ENCODE assay signal across 8 mouse cellular contexts in the genomic region with DNA sequence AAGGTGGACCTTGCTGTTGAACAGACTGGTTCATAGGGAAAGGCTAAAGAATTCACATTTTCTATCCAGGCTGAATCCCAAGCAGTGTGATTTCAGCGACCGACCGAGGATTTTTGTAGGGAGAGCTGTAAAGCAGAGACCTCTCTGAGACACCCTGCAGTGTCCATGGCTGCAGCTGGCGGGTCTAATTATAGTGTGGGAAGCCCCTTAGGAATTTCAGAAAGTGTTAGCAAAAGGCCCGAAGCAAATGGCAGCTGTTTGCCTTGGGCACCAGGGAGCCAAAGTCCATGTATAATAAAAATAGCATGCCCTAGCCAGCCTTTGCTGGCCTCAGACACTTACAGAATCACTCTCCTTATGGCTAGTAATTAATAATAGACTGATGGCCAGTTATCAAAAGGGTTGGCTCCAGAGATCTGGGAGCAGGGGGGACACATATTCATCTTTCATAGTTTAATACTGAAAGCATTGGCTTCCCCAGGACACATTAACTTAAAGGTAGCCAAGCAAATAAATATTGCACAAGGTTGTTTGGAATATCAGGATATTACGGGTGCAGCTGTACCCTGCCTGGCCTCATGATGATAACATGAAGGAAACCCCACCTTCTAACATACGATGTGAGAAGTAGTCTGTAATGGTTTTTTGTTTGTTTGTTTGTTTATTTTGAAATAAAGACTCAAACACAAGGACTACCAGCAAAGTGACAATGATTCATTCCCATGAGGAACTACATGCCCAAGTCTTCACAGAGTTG.
DNase-seq lines count a peak whose midpoint lies in the region; ATAC-seq and TF ChIP-seq lines count a peak whose summit lies in the region.

No protein-coding gene starts in this region.

- H3K36me3 ChIP-seq in forebrain, embryonic 15.5 days = no peaks in the 10 kb centered on the region
- no peaks in the 10 kb centered on the region for H3K36me3 ChIP-seq in limb, embryonic 10.5 days
- H3K36me3 ChIP-seq in neural tube, embryonic 15.5 days = no peaks in the 10 kb centered on the region

- no peak overlapping the region for H3K9ac ChIP-seq in forebrain, embryonic 15.5 days (replicated peaks)
- H3K9ac ChIP-seq in neural tube, embryonic 15.5 days (replicated peaks) = no peak overlapping the region

- DNase-seq in layer of hippocampus, adult 2 months (ENCODE audit: low spot score in 2 of 2) = no peak
- DNase-seq in layer of hippocampus, adult 8-10 months (ENCODE audit: low spot score in 2 of 2) = no peak
- DNase-seq in limb, embryonic 10.5 days (ENCODE audit: low spot score) = peak; percentile 37
- DNase-seq in adipocyte (ENCODE audit: low spot score) = no peak
- DNase-seq in adrenal gland, postnatal 4 days (ENCODE audit: low spot score in 2 of 2) = no peak

- TF ChIP-seq CTCF in layer of hippocampus, adult 2 months (conservative IDR thresholded peaks at IDR 0.05) = no peak

- no peaks in the 10 kb centered on the region for H3K9me3 ChIP-seq in forebrain, embryonic 15.5 days
- no peaks in the 10 kb centered on the region for H3K9me3 ChIP-seq in limb, embryonic 10.5 days (replicated peaks)
- H3K9me3 ChIP-seq in neural tube, embryonic 15.5 days (replicated peaks) = no peaks in the 10 kb centered on the region

- no peak overlapping the region for H3K4me3 ChIP-seq in layer of hippocampus, adult 2 months
- no peak overlapping the region for H3K4me3 ChIP-seq in forebrain, embryonic 15.5 days
- peak overlapping the region; percentile 17; the same call in 1 of the 2 replicates for H3K4me3 ChIP-seq in limb, embryonic 10.5 days
- H3K4me3 ChIP-seq in neural tube, embryonic 15.5 days (replicated peaks) = no peak overlapping the region

- H3K27me3 ChIP-seq in forebrain, embryonic 15.5 days = no peaks in the 10 kb centered on the region
- no peaks in the 10 kb centered on the region for H3K27me3 ChIP-seq in limb, embryonic 10.5 days (ENCODE audit: low read depth, poor library complexity, severe bottlenecking)
- H3K27me3 ChIP-seq in neural tube, embryonic 15.5 days (replicated peaks) = no peaks in the 10 kb centered on the region

- peak; percentile 32 for ATAC-seq in forebrain, embryonic 15.5 days (replicated peaks)
- peak; percentile 40; the same call in 1 of the 2 replicates for ATAC-seq in neural tube, embryonic 15.5 days (ENCODE audit: low FRiP score)
- ATAC-seq in megakaryocyte, adult 5-6 weeks (ENCODE audit: poor library complexity, severe bottlenecking) = no peak

- H3K4me1 ChIP-seq in forebrain, embryonic 15.5 days = peaks cover 36% of the 10 kb centered on the region
- H3K4me1 ChIP-seq in limb, embryonic 10.5 days = peaks cover 24% of the 10 kb centered on the region
- H3K4me1 ChIP-seq in neural tube, embryonic 15.5 days = peaks cover 24% of the 10 kb centered on the region

- WGBS in forebrain, embryonic 15.5 days = 31% methylated on average over 7 of the region's 7 CpGs
- WGBS in limb, embryonic 10.5 days = 24% methylated on average over 7 of the region's 7 CpGs
- 13% methylated on average over 7 of the region's 7 CpGs for WGBS in neural tube, embryonic 15.5 days

- H3K27ac ChIP-seq in layer of hippocampus, adult 2 months = peak overlapping the region; percentile 23; the same call in 1 of the 2 replicates
- H3K27ac ChIP-seq in forebrain, embryonic 15.5 days (replicated peaks) = peak overlapping the region; percentile 13; the same call in 1 of the 2 replicates
- peak overlapping the region; percentile 42; the same call in 1 of the 2 replicates for H3K27ac ChIP-seq in limb, embryonic 10.5 days
- H3K27ac ChIP-seq in neural tube, embryonic 15.5 days (replicated peaks) = peak overlapping the region; percentile 63

- H3K4me2 ChIP-seq in forebrain, embryonic 15.5 days (replicated peaks) = peak overlapping the region; percentile 29; the same call in 1 of the 2 replicates
- peak overlapping the region; percentile 46 for H3K4me2 ChIP-seq in neural tube, embryonic 15.5 days

Comparison
In these comparisons a context has a peak if more than half of its experiments do, and no peak if none do; other contexts are left out.
1. H3K27ac ChIP-seq: peak in every context shown above with its lines; median percentile 63 in neural tube, embryonic 15.5 days; 42 in limb, embryonic 10.5 days; 23 in layer of hippocampus, adult 2 months; 13 in forebrain, embryonic 15.5 days.